Mouse (Mus musculus): ENCODE data around the gene Midn.

- no peak for TF ChIP-seq CTCF (IDR thresholded peaks at IDR 0.05; ENCODE audit: low read depth)
- TF ChIP-seq EP300 (IDR thresholded peaks at IDR 0.05; ENCODE audit: low read depth) = no peak
Measured at GRCm38 (mm10) chr10:80105926-80106325, 42.1 kb upstream of the Midn start.
